Mouse (Mus musculus) hematopoietic stem cell, adult 5-6 weeks (primary cell): ENCODE data around the gene Lsamp. TPM values are rescaled to one million over a fixed set of nuclear protein-coding genes. Genes with fewer than 3 reads are reported as not detected.

Experiments used
- ATAC-seq, 2 experiments: fragments of 125-278 bp in 1 of 2; replicated peaks in 1 of 2; 2 replicates each; pipeline ENCODE4 v1.8.0; 2016 to 2017; ENCODE audit warnings: inconsistent platforms in 2 of 2, mild to moderate bottlenecking in 2 of 2, moderate number of reproducible peaks in 2 of 2, low read depth in 1 of 2, moderate TSS enrichment in 1 of 2; ENCODE audit not compliant: low FRiP score in 2 of 2, poor library complexity in 2 of 2, severe bottlenecking in 2 of 2, insufficient read depth in 1 of 2, low TSS enrichment in 1 of 2
- total RNA-seq: library from RNA; stranded (forward); fragments of 172-1452, 232-1000 nt; gene quantifications from 2 replicates; pipeline ENCODE4 v1.2.3, GENCODE M21; 2017

Gene Lsamp
- total RNA-seq, 1 experiment from 2014 or later, result not detected

DNA sequence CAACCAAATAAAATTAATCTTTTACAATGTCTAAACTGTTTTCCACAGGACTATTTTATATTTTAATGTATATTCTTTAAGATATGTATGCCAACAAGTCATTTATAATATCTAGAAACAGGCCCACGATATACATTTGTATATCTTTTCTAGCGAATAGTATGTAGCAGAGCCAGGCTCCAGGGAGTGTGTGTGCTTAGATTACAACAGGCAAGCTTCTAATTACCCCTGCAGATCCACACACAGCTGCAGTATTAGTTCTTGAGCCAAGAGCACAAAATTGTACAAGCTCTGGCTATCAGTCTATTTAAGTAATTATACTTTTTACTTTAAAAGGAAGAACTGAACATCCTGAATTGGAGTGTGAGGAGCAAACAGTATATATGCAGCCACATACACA, 210.7 kb downstream of the Lsamp start:
- ATAC-seq, result no peak

DNA sequence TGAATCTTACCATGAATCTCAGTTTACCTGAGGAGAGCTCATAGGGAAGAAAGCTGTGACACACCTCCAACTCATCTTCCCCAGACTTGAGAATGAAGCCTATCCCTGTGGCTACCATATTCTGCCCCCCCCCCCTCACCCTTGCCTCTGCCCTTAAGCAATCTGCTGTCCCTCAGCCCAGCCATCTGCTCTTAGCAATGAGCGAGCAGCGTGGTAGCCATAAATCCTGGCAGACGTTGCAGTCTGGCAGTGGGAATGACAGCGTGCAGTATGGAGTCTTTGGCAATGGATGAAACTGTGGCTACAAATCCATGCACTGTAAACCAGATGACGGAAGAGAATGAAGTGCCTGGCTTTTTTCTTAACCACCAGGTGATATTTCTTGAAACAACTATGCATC, 244.5 kb downstream of the Lsamp start:
- ATAC-seq, result no peak

DNA sequence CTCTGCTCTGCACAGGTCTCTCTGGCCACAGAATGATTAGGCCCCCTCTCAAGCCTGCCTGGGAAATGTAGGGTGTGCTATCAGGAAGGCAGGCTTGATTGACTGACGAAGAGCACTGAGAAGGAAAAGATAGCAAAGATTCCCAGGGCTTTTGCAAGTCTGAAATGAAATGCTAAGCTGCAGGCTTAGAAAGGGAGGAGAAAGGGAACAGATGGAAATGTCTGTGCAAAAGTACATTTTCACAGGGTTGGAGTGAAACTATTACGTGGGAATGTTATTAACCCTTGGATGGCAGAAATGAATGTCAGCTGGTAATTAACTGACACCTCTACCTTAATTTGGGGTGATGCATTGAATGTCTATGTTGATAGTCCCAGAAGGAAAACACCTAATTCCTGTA, 248.9 kb downstream of the Lsamp start:
- ATAC-seq, result no peak

DNA sequence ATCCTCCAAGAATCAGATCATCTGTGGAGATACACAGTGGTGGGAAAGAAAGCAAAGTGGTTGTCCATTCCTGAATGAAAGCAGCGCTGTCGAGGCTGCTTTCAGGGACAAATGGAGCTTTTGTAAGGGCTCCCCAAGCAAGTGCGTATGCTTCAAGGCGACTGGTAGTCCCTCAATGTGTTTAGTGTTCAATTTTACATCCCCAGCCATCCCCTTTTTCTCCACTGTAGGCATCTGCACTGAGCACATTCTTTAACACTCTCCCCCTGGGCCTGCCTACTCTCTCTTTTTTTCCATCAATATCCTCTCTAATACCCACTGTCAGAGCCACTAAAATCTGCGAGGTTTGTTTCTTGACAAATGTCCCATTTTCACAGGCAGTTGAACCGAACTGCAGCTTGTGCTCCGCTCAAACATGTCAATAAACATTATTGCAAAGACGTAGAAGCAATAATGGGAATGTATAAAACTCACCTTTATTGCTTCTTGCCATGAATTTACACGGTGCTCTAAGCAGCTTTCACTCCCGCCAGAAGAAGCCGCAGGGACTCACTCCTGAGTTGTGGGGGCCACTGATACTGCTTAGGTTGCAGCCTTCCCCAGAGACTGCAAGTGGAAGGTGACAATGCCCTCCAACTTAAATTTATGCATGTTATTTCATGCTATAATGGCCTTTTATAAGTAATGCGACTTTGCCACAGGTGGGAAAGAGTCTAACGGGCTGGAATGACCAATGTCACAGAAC, 250.2 kb downstream of the Lsamp start:
- ATAC-seq, result no peak

DNA sequence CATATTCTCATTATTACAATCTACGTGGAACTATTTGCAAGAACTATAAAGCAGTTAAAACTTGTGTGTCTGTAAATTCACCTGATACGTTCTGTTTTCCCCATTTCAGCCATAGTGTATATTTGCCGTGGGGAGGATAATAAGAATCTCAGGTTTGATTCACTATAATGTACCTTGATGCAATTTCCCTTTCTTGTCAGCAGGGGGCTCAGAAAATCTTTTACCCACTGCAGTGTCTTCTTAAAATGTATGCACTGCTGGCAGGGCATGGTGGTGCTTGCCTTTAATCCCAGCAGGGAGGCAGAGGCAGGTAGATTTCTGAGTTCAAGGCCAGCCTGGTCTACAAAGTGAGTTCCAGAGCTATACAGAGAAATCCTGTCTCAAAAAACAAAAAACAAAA, 287.7 kb downstream of the Lsamp start:
- ATAC-seq, result 0 out of 4 replicates have a peak, but pooled peaks of 1 of the 2 experiments have one; percentile 48

DNA sequence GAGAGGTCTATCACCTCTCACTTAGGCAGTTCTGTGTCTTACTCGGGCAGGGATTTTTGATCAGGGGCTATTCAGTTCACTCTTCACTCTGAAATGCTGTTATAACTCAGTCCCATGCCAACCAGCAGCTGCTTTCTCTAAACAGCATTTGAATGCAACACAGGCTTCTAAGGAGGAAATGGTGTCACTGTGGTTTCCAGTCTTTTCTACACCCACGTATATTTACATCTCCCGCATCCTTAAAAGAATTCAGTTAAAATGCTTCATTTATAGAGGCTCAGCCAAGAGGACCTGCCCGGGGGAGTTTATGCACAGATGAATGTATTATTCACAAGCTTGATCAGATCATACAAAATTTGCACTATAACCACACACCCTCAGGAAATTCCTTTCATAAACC, 306.0 kb downstream of the Lsamp start:
- peak; percentile 32 to 68; a peak in 3 of 4 replicates for ATAC-seq

DNA sequence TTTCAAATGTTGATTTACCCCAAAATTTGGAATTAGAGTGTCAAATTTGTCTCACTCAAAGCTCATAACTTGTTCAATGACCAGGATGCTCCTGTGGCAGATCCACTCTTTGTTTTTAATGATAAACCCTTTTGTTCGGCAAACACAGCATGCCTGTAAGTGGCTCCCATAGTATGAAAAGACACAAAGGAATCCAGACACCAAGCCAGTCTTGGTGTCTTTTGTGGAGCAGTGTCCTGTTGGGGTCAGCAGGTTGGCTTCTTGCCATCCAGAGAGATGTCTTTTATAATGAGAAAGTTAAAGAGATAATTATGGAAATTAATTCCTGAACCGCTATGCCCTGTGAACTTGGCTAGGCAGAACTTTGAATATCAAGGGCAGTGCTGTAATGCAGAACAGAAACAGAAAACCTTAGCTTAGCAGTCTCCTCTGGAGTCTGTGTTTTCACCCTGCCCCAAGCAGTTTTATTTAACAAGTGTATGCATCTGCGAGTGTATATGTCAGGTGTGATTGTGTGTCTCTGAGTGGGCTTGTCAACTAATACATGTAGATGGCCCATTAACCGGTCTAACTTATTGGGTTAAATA, 310.2 kb downstream of the Lsamp start:
- ATAC-seq, result no peak

DNA sequence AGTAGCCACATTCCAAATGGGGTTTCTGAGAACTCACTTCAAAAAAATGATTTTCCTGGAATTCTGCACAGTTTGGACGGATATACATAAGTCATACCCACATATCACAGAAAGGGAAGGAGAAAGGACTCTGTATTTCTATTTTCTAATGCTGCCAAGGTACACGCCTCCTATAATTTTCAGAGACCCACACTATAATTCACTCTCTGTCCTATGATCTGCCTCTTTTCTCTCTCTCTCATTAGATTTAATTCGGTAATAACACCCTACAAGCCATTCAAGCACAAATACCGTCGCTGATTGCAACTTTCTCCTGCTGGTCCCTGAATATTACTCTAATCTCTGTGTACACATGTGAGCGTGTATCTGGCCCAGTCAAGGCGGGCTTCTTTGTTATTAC, 311.1 kb downstream of the Lsamp start:
- no peak for ATAC-seq

DNA sequence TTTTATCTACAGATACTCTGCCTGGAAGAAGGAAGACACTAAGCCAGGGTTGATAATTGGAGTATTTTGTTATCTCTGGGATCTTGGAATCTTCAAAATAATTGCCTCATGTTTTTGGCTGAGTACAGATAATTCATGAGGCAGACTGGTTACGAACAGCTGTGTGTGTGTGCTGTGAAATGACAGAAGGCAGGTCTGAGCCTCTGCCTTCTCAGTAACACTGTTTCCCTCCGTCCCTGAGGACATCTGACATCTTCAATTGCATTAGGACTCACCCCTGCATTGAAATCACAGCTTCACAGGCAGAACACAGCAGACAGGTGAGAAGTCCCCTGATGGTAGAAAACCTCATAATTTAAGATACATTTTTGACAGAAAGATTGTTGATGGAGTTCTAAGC, 323.5 kb downstream of the Lsamp start:
- no peak for ATAC-seq

DNA sequence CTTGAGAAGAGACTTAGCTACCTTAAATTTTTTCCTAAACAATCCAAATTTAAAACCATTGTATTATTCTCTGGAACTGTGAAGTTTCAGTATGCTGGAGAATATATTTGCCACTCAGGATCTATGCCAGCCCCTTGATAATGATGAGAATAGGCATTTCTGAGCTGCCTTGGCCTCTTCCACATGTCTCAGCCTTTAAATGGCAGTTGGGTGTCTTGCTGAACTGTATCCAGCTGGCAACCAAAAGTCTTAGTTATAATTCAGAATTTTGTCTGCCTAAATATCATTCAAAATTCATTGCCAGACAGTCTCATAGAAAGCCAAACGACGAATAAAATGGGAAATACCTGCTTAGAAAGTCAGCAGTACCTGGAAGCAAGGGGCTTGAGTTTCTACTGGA, 332.0 kb downstream of the Lsamp start:
- ATAC-seq, result no peak

DNA sequence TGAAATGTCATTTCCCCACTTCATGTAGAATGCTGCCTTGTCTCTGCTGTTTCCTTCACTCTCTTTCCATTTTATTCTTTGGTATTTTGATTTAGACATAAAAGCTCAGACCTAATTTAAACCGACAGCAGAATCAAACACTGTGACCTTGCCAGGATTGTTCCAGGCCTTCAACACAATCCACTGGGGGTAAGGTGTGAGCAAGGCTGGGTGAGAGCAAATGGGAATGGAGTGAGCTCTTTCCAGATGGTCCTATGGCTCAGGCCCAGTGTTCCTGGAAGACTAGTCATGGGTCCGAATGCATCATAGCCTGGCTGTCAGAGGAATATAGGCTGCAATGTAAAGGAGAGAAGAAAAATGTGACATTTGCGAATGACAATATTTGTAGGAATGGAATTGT, 340.6 kb downstream of the Lsamp start:
- no peak for ATAC-seq

DNA sequence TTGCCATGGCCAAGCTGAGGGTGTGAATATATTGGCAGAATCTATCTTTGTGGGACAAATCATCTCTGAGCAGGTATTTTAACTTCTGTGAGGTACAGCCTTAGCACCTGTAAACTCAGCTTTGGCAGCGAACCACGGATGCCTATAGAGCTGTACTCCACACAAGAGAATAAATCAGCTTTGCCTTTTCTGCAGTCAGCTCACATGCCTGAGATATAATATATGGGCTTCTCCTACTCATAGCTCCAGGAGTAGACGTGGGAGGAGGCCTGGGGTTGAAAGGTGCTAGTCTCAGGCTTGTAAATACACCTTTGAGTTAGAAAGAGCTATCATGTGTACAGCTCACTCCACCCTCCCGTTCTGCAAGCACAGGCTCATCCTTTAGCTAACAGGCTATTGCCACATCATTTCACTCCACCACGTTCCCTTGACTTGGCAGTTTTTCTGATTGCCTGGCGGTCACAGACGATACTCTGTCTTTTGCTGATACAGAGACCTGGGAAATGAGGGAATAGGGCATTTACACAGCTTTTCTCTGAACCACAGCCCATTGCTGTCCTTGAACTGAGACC, 344.2 kb downstream of the Lsamp start:
- no peak for ATAC-seq

DNA sequence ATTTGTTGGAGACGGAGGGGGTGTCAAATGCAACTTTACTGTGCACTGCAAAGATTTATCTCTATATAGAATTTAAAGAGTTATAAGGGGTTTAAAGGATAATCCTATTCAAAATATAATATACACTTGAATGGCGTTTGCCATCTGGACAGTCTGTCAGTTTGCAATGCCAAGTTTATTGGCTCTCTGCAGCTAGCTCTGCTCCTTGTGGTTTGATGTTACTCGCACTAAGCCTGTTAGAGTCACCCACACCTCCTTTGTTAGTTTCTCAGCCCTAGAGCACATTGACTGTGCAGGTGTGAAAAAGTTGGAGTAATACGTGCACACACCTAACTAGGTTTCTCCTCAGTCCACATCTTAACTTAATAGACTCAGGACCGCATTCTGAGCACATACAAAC, 385.5 kb downstream of the Lsamp start:
- ATAC-seq, result no peak

DNA sequence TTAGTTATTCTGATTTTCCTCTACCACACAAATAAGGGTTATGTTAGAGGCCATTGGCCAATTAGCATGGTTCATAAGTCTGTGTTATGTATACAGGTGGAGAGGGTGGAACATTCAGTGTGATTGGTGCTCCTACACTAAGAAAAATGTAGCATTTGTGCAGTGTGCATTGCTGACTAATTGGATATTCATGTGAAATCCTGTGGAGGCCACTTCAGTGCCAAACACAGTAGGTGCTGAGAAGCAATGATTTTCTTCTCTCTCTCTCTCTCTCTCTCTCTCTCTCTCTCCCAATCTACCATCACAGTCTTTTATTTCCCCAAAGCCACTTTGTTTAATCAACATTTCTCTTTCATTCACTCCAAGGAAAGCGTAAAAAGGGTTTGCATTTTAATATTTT, 387.1 kb downstream of the Lsamp start:
- ATAC-seq, result no peak

DNA sequence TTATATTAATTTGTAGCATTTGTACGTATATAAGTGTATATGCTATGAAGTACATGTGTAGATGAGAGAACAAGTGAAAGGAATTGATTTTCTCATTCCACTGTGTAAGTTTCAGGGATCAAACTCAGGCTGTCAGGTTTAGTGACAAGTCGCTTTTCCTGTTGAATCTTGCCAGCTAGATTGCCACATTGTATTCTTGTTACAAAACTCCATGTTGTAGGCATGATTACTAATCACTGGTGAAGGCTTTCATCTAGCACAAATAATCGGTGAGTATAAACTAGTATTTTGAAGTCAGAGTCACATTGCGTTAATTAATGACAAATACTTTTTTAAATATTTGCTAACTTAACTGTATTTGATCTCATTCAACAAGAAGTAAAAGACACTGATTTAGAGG, 391.2 kb downstream of the Lsamp start:
- no peak for ATAC-seq

DNA sequence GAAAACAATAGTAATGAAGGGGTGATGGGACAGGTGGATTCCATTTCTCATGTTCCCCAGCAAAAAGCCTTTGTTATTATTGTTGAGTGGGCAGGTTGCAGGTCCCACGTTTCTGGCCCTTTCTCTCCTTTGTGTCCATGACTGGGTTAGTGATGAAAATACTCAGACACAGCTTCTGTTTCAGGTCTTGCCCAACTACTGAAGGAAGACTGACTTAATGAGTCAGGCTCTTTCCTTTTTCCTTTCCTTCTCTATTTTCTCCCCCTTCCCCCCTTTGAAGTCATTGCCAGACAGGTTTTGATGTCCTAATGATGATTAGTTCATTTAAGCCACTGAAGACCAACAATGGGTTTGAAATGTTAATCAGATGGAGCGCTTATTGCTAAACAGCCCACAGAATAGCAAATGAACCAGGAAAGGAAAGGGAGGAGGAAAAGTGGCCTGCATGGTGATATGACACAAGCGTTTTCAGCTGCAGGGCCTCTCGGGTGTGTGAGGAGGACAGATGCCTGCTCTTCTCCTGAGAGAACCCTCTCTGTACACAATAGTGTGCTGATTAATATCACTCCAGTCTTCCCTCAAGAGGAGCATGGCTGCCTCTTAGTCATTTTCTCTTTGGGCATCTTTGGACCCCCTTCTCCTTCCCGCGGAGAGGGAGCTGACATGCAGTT, 393.1 kb downstream of the Lsamp start:
- no peak for ATAC-seq

DNA sequence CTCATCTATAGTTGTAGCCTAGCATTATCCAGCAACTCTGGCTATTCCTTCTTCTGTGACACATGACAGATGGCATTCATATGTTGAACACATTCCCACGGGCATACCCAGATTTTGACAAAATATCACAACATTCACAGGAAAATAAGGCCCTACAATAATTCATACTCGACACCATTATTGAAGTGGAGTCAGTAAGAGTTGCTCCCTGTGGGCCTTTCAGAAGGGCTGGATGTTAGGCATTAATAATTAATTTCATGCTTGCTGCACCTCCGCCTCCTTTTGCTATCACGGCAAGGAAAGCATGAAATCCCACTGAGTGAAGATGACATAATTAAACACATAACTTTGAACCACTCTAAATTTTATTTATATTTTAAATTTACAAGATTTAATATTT, 407.9 kb downstream of the Lsamp start:
- no peak for ATAC-seq

DNA sequence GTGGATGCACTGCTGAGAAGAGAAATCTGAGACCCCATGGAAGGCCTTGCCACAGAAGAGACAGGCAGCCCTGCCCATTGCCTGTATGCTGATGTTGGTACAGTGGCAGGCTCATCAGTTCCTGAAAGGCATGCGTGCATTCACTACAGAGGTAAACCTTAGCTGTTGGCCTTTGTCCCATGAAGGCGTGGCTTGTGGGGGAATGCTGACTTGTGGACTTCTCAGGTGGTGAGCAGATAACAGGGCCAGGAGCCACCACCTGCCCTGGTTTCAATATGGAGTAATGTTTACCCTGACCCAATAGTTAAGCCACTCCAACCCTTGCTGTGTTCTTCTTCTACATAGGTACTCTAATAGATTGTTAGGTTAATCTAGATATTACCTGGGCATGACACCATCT, 415.4 kb downstream of the Lsamp start:
- ATAC-seq, result no peak
